Mouse (Mus musculus) midbrain, embryonic 16.5 days (tissue): Measurements from ENCODE around the gene Gys1. TPM values are rescaled to one million over a fixed set of nuclear protein-coding genes. Genes with fewer than 3 reads are reported as not detected.

Source experiments
- ATAC-seq: fragments of 200-750 bp; cut with Nextera tagmentation; 2 replicates; pipeline ENCODE4 v1.8.0; 2017; ENCODE audit warnings: moderate TSS enrichment
- H3K27ac ChIP-seq: fragments of 300-500 bp; sonication (generic); 2 replicates; pipeline ENCODE4 v1.5.1; 2014; ENCODE audit warnings: mild to moderate bottlenecking, low read length, mixed read lengths
- H3K27me3 ChIP-seq: fragments of 300-500 bp; sonication (generic); 2 replicates; pipeline ENCODE4 v1.6.1; 2014; ENCODE audit warnings: low read depth, low read length, mixed read lengths; ENCODE audit not compliant: control insufficient read depth, insufficient read depth
- H3K36me3 ChIP-seq: fragments of 300-500 bp; sonication (generic); 2 replicates; pipeline ENCODE4 v1.6.1; 2014; ENCODE audit warnings: mild to moderate bottlenecking, low read length, moderate library complexity, mixed read lengths; ENCODE audit not compliant: control insufficient read depth, insufficient read depth
- H3K4me1 ChIP-seq: fragments of 300-500 bp; sonication (generic); 2 replicates; pipeline ENCODE4 v1.6.1; 2014; ENCODE audit warnings: mild to moderate bottlenecking, low read length, mixed read lengths; ENCODE audit not compliant: control insufficient read depth, insufficient read depth
- H3K4me2 ChIP-seq: fragments of 300-500 bp; sonication (generic); 2 replicates; pipeline ENCODE4 v1.6.1; 2014; ENCODE audit warnings: mild to moderate bottlenecking, low read length, mixed read lengths
- H3K4me3 ChIP-seq: fragments of 300-500 bp; sonication (generic); 2 replicates; pipeline ENCODE4 v1.5.1; 2014; ENCODE audit warnings: low read depth, mild to moderate bottlenecking, low read length, moderate library complexity, mixed read lengths
- H3K9ac ChIP-seq: fragments of 300-500 bp; sonication (generic); 2 replicates; pipeline ENCODE4 v1.6.1; 2014; ENCODE audit warnings: low read depth, low read length, mixed read lengths
- H3K9me3 ChIP-seq: fragments of 300-500 bp; sonication (generic); replicated peaks from 2 replicates; pipeline ENCODE4 v1.6.1; 2014; ENCODE audit warnings: mild to moderate bottlenecking, low read length, mixed read lengths; ENCODE audit not compliant: control insufficient read depth, poor library complexity, severe bottlenecking
- WGBS: fragments of 180-500 bp; shearing (Covaris S2); extraction: QIAGEN DNeasy Blood & Tissue Kit; methylation state at CpG from one replicate; pipeline ENCODE4 v1.1.7; 2014; 5-methylcytosine and 5-hydroxymethylcytosine counted together
- polyA plus RNA-seq: library from polyadenylated mRNA; unstranded; fragments of >200 nt; fragmentation: Nextera tagmentation; extraction: Ambion mirVana; gene quantifications from 2 replicates; pipeline ENCODE4 v1.2.1, GENCODE M21; 2015

Gene Gys1
- polyA plus RNA-seq, 1 experiment from 2014 or later = 21.8 TPM

GRCm38 (mm10) chr7:45405091-45406075 is 29.3 kb upstream of the Gys1 start, which contains the start of gene Kcna7:
Gene Kcna7, plus strand, starts transcription at chr7:45405653.
- peaks cover 2% of the 10 kb centered on the region; the same call in 1 of the 2 replicates for H3K4me1 ChIP-seq
- H3K9me3 ChIP-seq = no peaks in the 10 kb centered on the region
- WGBS = 12% methylated on average over 28 of the region's 28 CpGs
- ATAC-seq = no peak
- peak within 1 kb of the TSS; percentile 38 for H3K4me3 ChIP-seq
- peaks cover 55% of the 10 kb centered on the region for H3K27me3 ChIP-seq
- H3K9ac ChIP-seq = no peak within 1 kb of the TSS
- peak within 1 kb of the TSS; percentile 55 for H3K4me2 ChIP-seq
- H3K36me3 ChIP-seq = no peaks in the 10 kb centered on the region
- H3K27ac ChIP-seq = no peak within 1 kb of the TSS

- Histone ChIP-seq H3K9me3 (no peaks in the 10 kb centered on the region), H3K9ac (0 out of 2 replicates have a peak overlapping the region, but pooled peaks have one; percentile 14), H3K27me3 (peaks cover 64% of the 10 kb centered on the region), H3K4me3 (peak overlapping the region; percentile 38), H3K4me2 (peak overlapping the region; percentile 55), H3K4me1 (peaks cover 2% of the 10 kb centered on the region; the same call in 1 of the 2 replicates), H3K36me3 (no peaks in the 10 kb centered on the region), H3K27ac (no peak overlapping the region)
- ATAC-seq = no peak
- WGBS = 2% methylated on average over 112 of the region's 114 CpGs
These were observed 28.2 kb upstream of the Gys1 start for GRCm38 (mm10) chr7:45406157-45407156.

- ATAC-seq = no peak
These were observed 26.8 kb upstream of the Gys1 start for GRCm38 (mm10) chr7:45407836-45408235.

GRCm38 (mm10) chr7:45408351-45408750 is 26.3 kb upstream of the Gys1 start:
- Histone ChIP-seq H3K4me3 (no peak overlapping the region), H3K9ac (no peak overlapping the region), H3K4me1 (peaks cover 4% of the 10 kb centered on the region), H3K36me3 (no peaks in the 10 kb centered on the region), H3K27me3 (peaks cover 78% of the 10 kb centered on the region), H3K9me3 (no peaks in the 10 kb centered on the region), H3K4me2 (no peak overlapping the region), H3K27ac (no peak overlapping the region)
- WGBS = 67% methylated on average over 7 of the region's 7 CpGs
- ATAC-seq = no peak

More at GRCm38 (mm10) chr7:45407836-45408235, 26.8 kb upstream of the Gys1 start:
- Histone ChIP-seq H3K9ac (no peak overlapping the region), H3K4me3 (no peak overlapping the region), H3K9me3 (no peaks in the 10 kb centered on the region), H3K27me3 (peaks cover 74% of the 10 kb centered on the region), H3K4me2 (no peak overlapping the region), H3K4me1 (peaks cover 2% of the 10 kb centered on the region; the same call in 1 of the 2 replicates), H3K36me3 (no peaks in the 10 kb centered on the region), H3K27ac (no peak overlapping the region)
- WGBS = 85% methylated on average over 10 of the region's 10 CpGs

GRCm38 (mm10) chr7:45408949-45409348 is 25.7 kb upstream of the Gys1 start:
- no peak for ATAC-seq
- WGBS = 88% methylated on average over 17 of the region's 17 CpGs

GRCm38 (mm10) chr7:45409497-45410163 is 25.0 kb upstream of the Gys1 start:
- no peak for ATAC-seq
- WGBS = 88% methylated on average over 8 of the region's 8 CpGs
- Histone ChIP-seq H3K27ac (no peak overlapping the region), H3K4me2 (no peak overlapping the region), H3K9ac (no peak overlapping the region), H3K27me3 (peaks cover 91% of the 10 kb centered on the region), H3K4me3 (no peak overlapping the region), H3K9me3 (no peaks in the 10 kb centered on the region), H3K36me3 (no peaks in the 10 kb centered on the region), H3K4me1 (peaks cover 9% of the 10 kb centered on the region)

More at GRCm38 (mm10) chr7:45408949-45409348, 25.7 kb upstream of the Gys1 start:
- peaks cover 9% of the 10 kb centered on the region for H3K4me1 ChIP-seq
- no peaks in the 10 kb centered on the region for H3K36me3 ChIP-seq
- H3K4me2 ChIP-seq = no peak overlapping the region
- H3K27me3 ChIP-seq = peaks cover 84% of the 10 kb centered on the region
- H3K4me3 ChIP-seq = no peak overlapping the region
- H3K9me3 ChIP-seq = no peaks in the 10 kb centered on the region
- H3K27ac ChIP-seq = no peak overlapping the region
- H3K9ac ChIP-seq = no peak overlapping the region

- no peak for ATAC-seq
- Histone ChIP-seq H3K27ac (no peak overlapping the region), H3K27me3 (peaks cover 93% of the 10 kb centered on the region), H3K4me3 (no peak overlapping the region), H3K9me3 (no peaks in the 10 kb centered on the region), H3K4me2 (no peak overlapping the region), H3K9ac (no peak overlapping the region), H3K36me3 (no peaks in the 10 kb centered on the region), H3K4me1 (peaks cover 7% of the 10 kb centered on the region)
- 91% methylated on average over 2 of the region's 2 CpGs for WGBS
These were observed 22.2 kb upstream of the Gys1 start for GRCm38 (mm10) chr7:45412421-45412820.
